Mouse (Mus musculus) lung, embryonic 14.5 days (tissue): Measurements from ENCODE around the gene Tcf7l2. TPM values are rescaled to one million over a fixed set of nuclear protein-coding genes. Genes with fewer than 3 reads are reported as not detected.

Source experiments
- ATAC-seq: fragments of 200-750 bp; cut with Nextera tagmentation; 2 replicates; pipeline ENCODE4 v1.8.0; 2017; ENCODE audit warnings: mild to moderate bottlenecking, moderate TSS enrichment, moderate library complexity; ENCODE audit not compliant: insufficient read depth
- DNase-seq: peaks from one replicate; pipeline ENCODE4 v3.0.0-alpha.2; 2015
- H3K27ac ChIP-seq: fragments of 300-500 bp; sonication (generic); 2 replicates; pipeline ENCODE4 v1.5.1; 2014; ENCODE audit warnings: low read depth, mild to moderate bottlenecking, moderate library complexity
- H3K27me3 ChIP-seq: fragments of 300-500 bp; sonication (generic); 2 replicates; pipeline ENCODE4 v1.6.1; 2014; ENCODE audit warnings: low read length, control low read depth; ENCODE audit not compliant: insufficient read depth
- H3K36me3 ChIP-seq: fragments of 300-500 bp; sonication (generic); 2 replicates; pipeline ENCODE4 v1.6.1; 2014; ENCODE audit warnings: control low read depth; ENCODE audit not compliant: insufficient read depth
- H3K4me1 ChIP-seq: fragments of 300-500 bp; sonication (generic); 2 replicates; pipeline ENCODE4 v1.6.1; 2014; ENCODE audit warnings: antibody characterized with exemption, control low read depth; ENCODE audit not compliant: insufficient read depth
- H3K4me2 ChIP-seq: fragments of 300-500 bp; sonication (generic); 2 replicates; pipeline ENCODE4 v1.6.1; 2014; ENCODE audit warnings: mild to moderate bottlenecking
- H3K4me3 ChIP-seq: fragments of 300-500 bp; sonication (generic); 2 replicates; pipeline ENCODE4 v1.5.1; 2014; ENCODE audit warnings: low read depth, low read length
- H3K9ac ChIP-seq: fragments of 300-500 bp; sonication (generic); 2 replicates; pipeline ENCODE4 v1.6.1; 2014
- H3K9me3 ChIP-seq: fragments of 300-500 bp; sonication (generic); 2 replicates; pipeline ENCODE4 v1.6.1; 2016; ENCODE audit warnings: low read depth, low read length, control low read depth
- CTCF ChIP-seq: IDR thresholded peaks from 2 replicates; pipeline ENCODE4 v1.5.1; 2016; ENCODE audit warnings: antibody characterized with exemption, low read depth
- WGBS: fragments of 180-500 bp; shearing (Covaris S2); extraction: QIAGEN DNeasy Blood & Tissue Kit; methylation state at CpG from one replicate; pipeline ENCODE4 v1.1.7; 2014; 5-methylcytosine and 5-hydroxymethylcytosine counted together
- polyA plus RNA-seq: library from polyadenylated mRNA; unstranded; fragments of >200 nt; fragmentation: Nextera tagmentation; extraction: Ambion mirVana; gene quantifications from 2 replicates; pipeline ENCODE4 v1.2.1, GENCODE M21; 2014

The Tcf7l2 gene
- polyA plus RNA-seq, 1 experiment from 2014 or later = 57.1 TPM

- ATAC-seq (no peak), DNase-seq (no peak)
- no peak overlapping the region for H3K4me3 ChIP-seq
- no peak for TF ChIP-seq CTCF
- WGBS = 85% methylated on average over 10 of the region's 10 CpGs
- H3K9ac ChIP-seq = no peak overlapping the region
- H3K27ac ChIP-seq = no peak overlapping the region
- peaks cover 41% of the 10 kb centered on the region for H3K36me3 ChIP-seq
- H3K9me3 ChIP-seq = no peaks in the 10 kb centered on the region
- peaks cover 4% of the 10 kb centered on the region; the same call in 1 of the 2 replicates for H3K4me1 ChIP-seq
- H3K27me3 ChIP-seq = no peaks in the 10 kb centered on the region
- no peak overlapping the region for H3K4me2 ChIP-seq
Measured at GRCm38 (mm10) chr19:55913585-55913984, 172.0 kb downstream of the Tcf7l2 start.

GRCm38 (mm10) chr19:55914614-55915211, 173.1 kb downstream of the Tcf7l2 start:
- H3K9me3 ChIP-seq = no peaks in the 10 kb centered on the region
- no peak overlapping the region for H3K4me2 ChIP-seq
- peaks cover 52% of the 10 kb centered on the region for H3K36me3 ChIP-seq
- H3K27me3 ChIP-seq = no peaks in the 10 kb centered on the region
- ATAC-seq (no peak), DNase-seq (peak; percentile 54)
- H3K4me1 ChIP-seq = peaks cover 4% of the 10 kb centered on the region; the same call in 1 of the 2 replicates
- WGBS = 52% methylated on average over 20 of the region's 20 CpGs
- H3K4me3 ChIP-seq = no peak overlapping the region
- no peak overlapping the region for H3K9ac ChIP-seq
- TF ChIP-seq CTCF = no peak
- no peak overlapping the region for H3K27ac ChIP-seq

- Histone ChIP-seq H3K4me1 (peaks cover 4% of the 10 kb centered on the region; the same call in 1 of the 2 replicates), H3K27ac (0 out of 2 replicates have a peak overlapping the region, but pooled peaks have one; percentile 12), H3K4me2 (peak overlapping the region; percentile 7; the same call in 1 of the 2 replicates), H3K9ac (no peak overlapping the region), H3K4me3 (no peak overlapping the region), H3K27me3 (no peaks in the 10 kb centered on the region), H3K9me3 (no peaks in the 10 kb centered on the region), H3K36me3 (peaks cover 53% of the 10 kb centered on the region)
- DNase-seq (peak; percentile 62), ATAC-seq (no peak)
- WGBS = 40% methylated on average over 7 of the region's 7 CpGs
- no peak for TF ChIP-seq CTCF
Measured at GRCm38 (mm10) chr19:55915506-55915905, 173.9 kb downstream of the Tcf7l2 start.

- H3K9me3 ChIP-seq = no peaks in the 10 kb centered on the region
- DNase-seq = no peak
- H3K27ac ChIP-seq = no peak overlapping the region
- no peak for ATAC-seq
- peaks cover 52% of the 10 kb centered on the region for H3K36me3 ChIP-seq
- no peaks in the 10 kb centered on the region for H3K27me3 ChIP-seq
- H3K4me3 ChIP-seq = no peak overlapping the region
- 89% methylated on average over 3 of the region's 3 CpGs for WGBS
- no peak for TF ChIP-seq CTCF
- peaks cover 4% of the 10 kb centered on the region; the same call in 1 of the 2 replicates for H3K4me1 ChIP-seq
- no peak overlapping the region for H3K4me2 ChIP-seq
- no peak overlapping the region for H3K9ac ChIP-seq
Measured at GRCm38 (mm10) chr19:55916211-55916610, 174.6 kb downstream of the Tcf7l2 start.

GRCm38 (mm10) chr19:55923789-55924426, 182.3 kb downstream of the Tcf7l2 start:
- H3K36me3 ChIP-seq = peaks cover 46% of the 10 kb centered on the region
- no peak overlapping the region for H3K27ac ChIP-seq
- H3K9me3 ChIP-seq = no peaks in the 10 kb centered on the region
- DNase-seq = peak; percentile 81
- no peaks in the 10 kb centered on the region for H3K27me3 ChIP-seq
- H3K4me2 ChIP-seq = no peak overlapping the region
- WGBS = 28% methylated on average over 12 of the region's 12 CpGs
- H3K4me3 ChIP-seq = no peak overlapping the region
- peak; percentile 72 for ATAC-seq
- H3K4me1 ChIP-seq = no peaks in the 10 kb centered on the region
- H3K9ac ChIP-seq = no peak overlapping the region
- no peak for TF ChIP-seq CTCF

GRCm38 (mm10) chr19:55924800-55925199, 183.2 kb downstream of the Tcf7l2 start:
- no peaks in the 10 kb centered on the region for H3K4me1 ChIP-seq
- no peak overlapping the region for H3K4me2 ChIP-seq
- DNase-seq = no peak
- 81% methylated on average over 4 of the region's 4 CpGs for WGBS
- H3K27me3 ChIP-seq = no peaks in the 10 kb centered on the region
- TF ChIP-seq CTCF = no peak
- H3K9ac ChIP-seq = no peak overlapping the region
- H3K36me3 ChIP-seq = peaks cover 37% of the 10 kb centered on the region
- no peak overlapping the region for H3K4me3 ChIP-seq
- H3K9me3 ChIP-seq = no peaks in the 10 kb centered on the region
- no peak overlapping the region for H3K27ac ChIP-seq
- no peak for ATAC-seq

- no peaks in the 10 kb centered on the region for H3K27me3 ChIP-seq
- peak; percentile 73 for DNase-seq
- no peaks in the 10 kb centered on the region for H3K4me1 ChIP-seq
- no peak for TF ChIP-seq CTCF
- no peak overlapping the region for H3K27ac ChIP-seq
- H3K9ac ChIP-seq = no peak overlapping the region
- no peaks in the 10 kb centered on the region for H3K9me3 ChIP-seq
- H3K4me3 ChIP-seq = no peak overlapping the region
- no peak for ATAC-seq
- peaks cover 31% of the 10 kb centered on the region for H3K36me3 ChIP-seq
- no peak overlapping the region for H3K4me2 ChIP-seq
- WGBS = 59% methylated on average over 7 of the region's 7 CpGs
Measured at GRCm38 (mm10) chr19:55925425-55925803, 183.8 kb downstream of the Tcf7l2 start.
